Mouse (Mus musculus) thymus, postnatal 36 days (tissue): Measurements from ENCODE around the gene Slc39a11.

Experiments
- DNase-seq, 2 experiments: peaks; one replicate each; pipeline ENCODE4 v3.0.0; 2022; ENCODE audit warnings: mixed read lengths in 2 of 2

Slc39a11 gene

DNA sequence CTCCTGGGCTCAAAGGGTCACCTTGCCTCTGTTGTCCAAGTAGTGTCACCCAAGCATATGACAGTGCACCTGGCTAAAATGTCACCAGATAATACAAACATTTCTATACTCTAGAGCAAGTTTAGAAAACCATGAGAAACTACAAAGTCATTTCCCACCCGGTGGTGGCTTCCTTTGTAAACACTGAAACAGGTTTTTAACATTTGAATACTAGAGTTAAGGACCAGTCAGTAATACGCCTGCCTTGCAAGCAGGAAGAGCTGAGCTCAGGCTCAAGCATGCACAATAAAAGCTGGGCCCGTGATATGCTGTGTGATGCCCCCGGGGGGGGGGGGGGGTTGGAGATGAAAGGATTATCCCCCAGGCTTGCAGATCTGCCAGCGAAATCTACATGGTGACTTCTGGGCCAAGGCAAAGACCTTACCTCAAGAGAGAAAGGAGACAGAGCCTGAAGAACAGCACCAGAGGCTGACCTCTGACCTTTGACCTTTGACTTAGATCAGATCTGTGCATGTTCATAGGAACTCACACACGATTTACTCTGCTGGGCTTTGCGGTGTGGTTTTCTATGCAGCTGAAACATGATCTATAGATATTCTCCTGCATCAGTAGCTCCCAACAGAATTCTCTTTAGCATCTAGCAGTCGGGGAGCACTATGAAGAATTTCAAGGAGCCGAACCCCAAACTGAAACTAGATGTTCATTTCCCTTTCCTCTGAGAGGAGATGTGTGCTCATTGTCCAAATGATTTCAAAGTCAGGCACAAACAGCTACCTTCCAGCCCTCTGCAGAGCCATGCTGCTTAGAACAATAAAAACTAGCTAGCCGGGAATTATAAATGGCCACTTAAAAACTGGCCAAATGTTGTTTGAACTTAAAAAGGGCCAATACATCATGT is 267.0 kb downstream of the Slc39a11 start:
- no peak for DNase-seq

DNA sequence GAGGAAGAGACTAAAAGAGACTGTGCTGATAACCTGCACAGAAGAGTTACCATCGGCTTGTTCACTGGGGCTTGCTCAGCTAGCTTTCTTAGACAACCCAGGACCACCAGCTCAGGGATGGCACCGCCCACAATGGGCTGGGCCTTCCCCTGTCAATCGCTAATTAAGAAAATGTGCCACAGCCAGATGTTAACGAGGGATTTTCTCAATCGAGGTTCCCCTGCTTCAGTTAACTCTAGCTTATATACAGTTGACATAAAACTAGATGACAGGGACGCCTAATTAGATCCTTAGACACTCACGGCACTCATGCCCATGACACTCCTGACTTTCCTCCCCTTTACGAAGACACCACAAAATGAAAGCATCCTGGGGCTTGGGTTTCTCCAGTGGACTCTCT is 268.3 kb downstream of the Slc39a11 start:
- DNase-seq: no peak

DNA sequence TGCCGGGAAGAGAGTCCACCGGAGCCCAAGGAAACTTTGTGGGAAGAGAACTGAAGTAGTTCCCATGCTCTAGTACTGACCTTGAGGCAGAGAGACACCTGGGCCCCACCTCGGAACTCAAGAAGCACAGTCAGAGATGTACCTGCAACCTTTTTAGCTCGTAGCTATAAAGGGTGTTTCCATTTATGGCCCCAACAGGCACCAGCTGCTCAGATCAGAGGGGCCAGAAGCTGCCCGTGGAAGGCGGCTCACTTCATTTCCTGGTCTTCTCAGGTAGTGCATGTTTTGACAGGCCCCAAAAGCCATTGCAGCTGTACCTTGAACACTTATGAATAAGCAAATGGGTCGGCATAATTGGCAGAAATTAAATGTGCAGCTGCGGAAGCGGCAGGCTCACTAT is 271.0 kb downstream of the Slc39a11 start:
- peak in 1 of 2 experiments; percentile 26 for DNase-seq

- no peak for DNase-seq
Observed at GRCm38 (mm10) chr11:113376066-113376465, 273.8 kb downstream of the Slc39a11 start.

DNA sequence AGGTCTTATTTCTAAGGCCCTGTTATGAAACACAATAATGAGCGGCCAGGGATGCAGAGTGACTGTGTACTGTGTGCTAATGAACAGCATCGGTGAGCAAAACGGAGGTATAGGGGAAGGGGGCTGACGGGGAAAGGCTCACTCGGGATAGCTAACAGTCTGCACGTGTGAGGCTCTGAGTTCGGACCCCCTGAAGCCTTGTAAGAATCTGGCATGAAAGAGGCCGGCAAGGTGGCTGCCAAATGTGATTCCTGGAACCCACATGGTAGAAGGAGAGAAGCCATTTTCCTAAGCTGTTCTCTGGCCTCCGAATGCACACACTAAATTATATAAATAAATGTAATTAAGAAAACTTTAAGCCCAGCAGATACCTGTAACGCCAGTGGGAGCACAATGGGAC is 276.0 kb downstream of the Slc39a11 start:
- no peak for DNase-seq

GRCm38 (mm10) chr11:113373331-113373730 is 276.5 kb downstream of the Slc39a11 start:
- no peak for DNase-seq

DNA sequence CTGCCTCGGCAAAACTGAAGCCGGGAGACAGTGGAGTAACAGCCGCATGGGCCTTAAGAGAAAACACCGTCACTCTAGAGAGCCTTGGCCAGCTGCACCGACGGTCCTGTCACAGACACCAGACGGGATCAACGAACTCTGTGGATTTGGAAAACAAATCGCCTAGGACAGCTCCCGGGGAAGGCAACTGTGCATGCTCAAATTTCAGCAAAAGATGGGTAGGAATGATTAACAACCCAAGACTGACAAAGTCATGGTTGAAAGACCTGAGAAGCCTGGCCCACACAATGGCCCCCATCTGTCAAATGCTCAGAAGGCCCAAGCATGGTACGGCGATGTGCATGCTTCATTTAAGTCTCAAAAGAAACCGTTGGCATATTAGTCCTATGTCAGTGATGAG is 281.8 kb downstream of the Slc39a11 start:
- DNase-seq: no peak

- no peak for DNase-seq
Observed at GRCm38 (mm10) chr11:113366257-113367030, 283.4 kb downstream of the Slc39a11 start.

- DNase-seq: no peak
Observed at GRCm38 (mm10) chr11:113363739-113364138, 286.1 kb downstream of the Slc39a11 start.

DNA sequence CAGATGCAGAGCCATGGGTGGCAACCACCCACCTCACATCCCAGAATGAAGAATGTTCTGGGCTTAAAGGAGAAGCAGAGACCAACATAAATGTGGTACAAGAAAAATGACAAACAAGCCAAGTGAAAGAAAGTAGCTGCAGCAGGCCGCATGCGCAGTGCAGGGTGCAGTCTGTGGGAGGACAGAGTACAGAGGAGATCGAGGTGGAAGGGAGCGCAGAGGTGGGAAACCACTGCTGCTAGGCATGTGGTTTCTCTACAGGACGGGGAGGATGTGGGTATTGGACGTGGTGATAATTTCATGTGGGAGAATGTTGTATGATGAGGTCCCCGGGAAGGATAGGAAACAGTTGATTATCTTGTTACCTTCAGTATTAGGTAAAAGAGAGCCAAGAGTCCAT is 287.3 kb downstream of the Slc39a11 start:
- DNase-seq: peak; percentile 35 to 55

- DNase-seq: no peak
Observed at GRCm38 (mm10) chr11:113360049-113360835, 289.6 kb downstream of the Slc39a11 start.

DNA sequence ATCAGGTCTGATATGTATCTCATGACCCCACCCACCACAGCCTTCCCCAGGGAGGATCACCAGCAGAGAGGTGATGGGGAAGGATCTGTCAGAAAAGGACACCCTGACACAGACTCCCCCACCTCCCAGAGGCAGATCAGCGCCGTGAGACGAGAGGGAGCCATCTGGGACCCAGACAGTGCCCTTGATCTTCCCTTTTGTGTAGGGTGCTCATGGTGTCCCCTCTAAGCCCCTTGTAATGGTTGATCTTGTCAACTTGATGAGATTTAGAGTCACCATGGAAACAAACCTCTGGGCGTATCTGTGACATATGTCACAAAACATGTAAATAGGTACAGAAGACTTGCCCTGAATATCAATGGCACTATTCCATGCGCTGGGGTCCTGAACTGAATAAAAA is 293.9 kb downstream of the Slc39a11 start:
- no peak for DNase-seq

DNA sequence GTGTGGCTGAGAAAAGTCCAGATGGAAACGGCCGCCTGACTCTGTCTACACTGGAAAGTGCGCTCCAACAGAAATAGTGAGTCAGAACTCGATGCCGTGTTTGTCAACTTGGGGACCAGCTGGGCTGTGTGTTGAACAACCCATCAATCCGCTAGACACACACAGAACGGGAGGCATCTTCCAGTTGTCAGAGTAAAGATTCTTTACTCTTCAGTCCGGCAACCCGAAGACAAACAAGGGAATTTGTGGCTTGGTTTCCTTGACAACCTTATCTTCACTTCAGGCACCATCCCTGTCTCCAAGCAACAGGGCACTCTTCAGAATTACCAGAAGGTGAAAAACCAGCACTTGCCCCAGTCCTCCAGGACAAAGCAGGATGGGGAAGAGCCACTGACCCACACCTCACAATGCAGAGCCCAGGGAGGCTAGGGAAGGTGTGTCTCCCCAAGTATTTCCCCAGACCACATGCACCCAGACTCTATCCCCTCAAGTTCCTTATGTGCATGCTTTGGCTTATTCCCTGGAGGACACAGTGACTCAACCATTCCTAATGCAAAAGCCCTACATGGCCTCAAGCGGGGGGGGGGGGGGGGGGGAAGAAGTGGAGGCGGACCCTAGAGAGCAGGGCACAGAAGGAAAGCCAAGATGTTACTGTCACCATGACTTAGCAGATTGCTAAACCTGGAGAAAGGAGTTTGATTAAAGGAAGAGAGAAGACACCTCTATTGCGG is 297.6 kb downstream of the Slc39a11 start:
- DNase-seq: no peak

DNA sequence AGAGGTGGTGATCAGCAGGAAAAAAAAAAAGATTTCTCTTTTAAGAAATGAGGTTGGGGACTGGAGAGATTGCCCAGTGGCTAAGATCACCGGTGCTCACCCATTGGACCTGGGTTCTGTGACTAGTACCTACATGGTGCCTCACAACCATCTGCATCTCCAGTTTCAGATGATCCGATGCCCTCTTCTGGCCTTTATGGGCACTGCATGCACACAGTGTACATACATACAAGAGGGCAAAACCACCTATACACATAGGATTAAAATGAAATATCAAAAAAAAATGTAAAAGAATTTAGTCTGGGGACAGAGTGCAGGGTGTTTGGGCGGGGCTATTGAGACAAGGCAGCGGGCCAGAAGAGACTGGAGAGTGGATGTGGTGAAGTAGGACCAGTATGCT is 299.3 kb downstream of the Slc39a11 start:
- no peak for DNase-seq

DNA sequence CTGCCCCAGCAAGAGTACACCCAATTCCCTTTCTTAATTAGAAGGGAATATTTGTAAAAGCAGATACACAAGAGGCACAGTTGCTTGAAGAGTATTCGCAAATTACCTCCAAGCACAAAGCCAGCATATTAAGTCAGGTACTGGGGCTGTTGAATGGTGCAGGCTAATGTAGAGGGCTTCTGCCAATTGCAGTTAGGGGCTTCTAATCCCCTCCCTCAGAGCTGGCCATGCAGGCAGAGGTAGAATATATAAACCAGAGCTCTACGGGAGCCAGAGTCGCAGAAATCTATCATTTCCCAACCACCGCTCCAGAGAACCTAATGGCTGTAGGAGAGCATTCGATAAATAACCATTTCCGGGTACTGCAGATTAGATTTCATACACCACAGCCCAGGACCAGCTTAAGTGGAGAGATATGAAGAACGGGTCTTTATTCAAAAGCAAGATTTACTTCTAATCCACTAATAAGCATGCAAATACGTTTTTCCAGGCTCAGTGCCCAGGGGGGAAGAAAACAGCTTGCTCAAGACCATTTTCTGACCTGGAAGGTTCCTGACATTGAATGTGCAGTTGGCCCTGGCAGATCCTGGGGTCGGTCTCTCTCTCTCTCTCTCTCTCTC is 302.9 kb downstream of the Slc39a11 start:
- no peak for DNase-seq

- DNase-seq: peak; percentile 51 to 53
Observed at GRCm38 (mm10) chr11:113339770-113340169, 310.1 kb downstream of the Slc39a11 start.

DNA sequence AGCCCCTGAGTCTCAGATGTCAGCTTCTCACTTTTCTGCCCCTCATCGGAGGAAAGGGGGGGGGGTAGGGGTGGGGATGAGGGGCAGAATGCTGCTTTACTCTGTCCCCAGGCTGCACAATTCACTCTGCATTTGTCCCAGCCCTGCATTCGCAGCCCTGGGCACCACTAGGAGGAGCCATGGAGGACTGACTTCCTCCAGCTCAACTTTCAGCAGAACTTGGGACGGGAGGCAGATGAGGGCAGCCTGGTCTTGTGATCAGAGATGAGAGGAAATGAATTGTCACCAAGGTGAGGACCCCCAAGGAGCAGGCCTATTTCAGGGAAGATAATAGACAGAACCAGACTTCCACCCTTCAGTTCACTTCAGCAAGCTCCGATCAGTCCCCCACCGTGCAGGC is 311.3 kb downstream of the Slc39a11 start:
- peak; percentile 22 to 24 for DNase-seq

GRCm38 (mm10) chr11:113335706-113336105 is 314.2 kb downstream of the Slc39a11 start:
- no peak for DNase-seq

DNA sequence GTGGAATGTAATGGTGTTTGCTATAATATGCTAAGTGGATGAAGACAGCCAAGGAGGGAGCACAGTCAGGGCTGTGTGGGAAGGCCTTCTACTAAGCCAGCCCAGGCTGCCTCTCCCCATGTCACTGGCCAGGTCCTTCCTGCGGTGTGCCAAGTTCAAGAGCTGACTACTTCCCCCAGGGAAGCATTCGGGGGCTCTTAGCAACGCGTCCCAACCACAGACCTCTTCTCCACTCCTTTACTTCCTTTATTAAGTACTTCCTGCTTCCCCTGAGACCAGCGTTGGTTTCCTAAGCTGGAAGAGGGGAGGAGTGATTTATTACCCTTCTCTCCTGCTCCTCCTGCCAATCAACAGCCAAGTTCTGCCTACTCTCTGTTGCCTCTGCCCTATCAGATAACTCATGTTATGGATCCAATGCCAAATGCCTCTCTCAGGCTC is 315.4 kb downstream of the Slc39a11 start:
- DNase-seq: no peak

GRCm38 (mm10) chr11:113333535-113333934 is 316.3 kb downstream of the Slc39a11 start:
- DNase-seq: no peak

DNA sequence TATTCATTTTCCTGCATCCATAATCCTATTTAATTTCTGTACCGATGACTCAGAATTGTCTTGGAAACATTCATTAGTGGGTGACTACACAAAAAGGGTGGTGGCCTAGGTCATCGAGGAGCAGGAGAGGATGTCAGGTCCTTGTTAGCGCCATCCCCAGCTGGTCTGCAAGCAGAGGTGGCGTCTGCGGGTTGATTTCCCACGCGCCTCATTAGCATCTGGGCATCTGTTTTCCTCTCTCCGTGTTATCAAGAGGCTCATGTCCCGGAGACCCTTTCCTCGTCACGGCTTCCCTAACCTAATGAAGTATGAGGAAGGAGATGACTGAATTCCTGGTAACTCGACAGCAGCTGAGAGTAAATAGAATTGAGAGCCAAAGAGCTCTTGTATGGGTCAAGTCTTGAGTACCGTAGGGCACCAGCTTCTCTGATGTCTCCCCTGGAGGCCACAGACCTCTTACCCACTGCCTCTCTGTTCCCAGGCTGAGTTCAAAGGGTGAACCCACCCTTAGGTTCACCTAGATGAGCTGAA is 319.8 kb downstream of the Slc39a11 start:
- DNase-seq: no peak
